Mouse (Mus musculus) layer of hippocampus, adult 9-10 months (tissue): ENCODE measurements around the gene Clpb.

ENCODE experiments used
- DNase-seq: peaks from one replicate; pipeline ENCODE4 v3.0.0; 2022; ENCODE audit warnings: low spot score

The Clpb gene

DNA sequence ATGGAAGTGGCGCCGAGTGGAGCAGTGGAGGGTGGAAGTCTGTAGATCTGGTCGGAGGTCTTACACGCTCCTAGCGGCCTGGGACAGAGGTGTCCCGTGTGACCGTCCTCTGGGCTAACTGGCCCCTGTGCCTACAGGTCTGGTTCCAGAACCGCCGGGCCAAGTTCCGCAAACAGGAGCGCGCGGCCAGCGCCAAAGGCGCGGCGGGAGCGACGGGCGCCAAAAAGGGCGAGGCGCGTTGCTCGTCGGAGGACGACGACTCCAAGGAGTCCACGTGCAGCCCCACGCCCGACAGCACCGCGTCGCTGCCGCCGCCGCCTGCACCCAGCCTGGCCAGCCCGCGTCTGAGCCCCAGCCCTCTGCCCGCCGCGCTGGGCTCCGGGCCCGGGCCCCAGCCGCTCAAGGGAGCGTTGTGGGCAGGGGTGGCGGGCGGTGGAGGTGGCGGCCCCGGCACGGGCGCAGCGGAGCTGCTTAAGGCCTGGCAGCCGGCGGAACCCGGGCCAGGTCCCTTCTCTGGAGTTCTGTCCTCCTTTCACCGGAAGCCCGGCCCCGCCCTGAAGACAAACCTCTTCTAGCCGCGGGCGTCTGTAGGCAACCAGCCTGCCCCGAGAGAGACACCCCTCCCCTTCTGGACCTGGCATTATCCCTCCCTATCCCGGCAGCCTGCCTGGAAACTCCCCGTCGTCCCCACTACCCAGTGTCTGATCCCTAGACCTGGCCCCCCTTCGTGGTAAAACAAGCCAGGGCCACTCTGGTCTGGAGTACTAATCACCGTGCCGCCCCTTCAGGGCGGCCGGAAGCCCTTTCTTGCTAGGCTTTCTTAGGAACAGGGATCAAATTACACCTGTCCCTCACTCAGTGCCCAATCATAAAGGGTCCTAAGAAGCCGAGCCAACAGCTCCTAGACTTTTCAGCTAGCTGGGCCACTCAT, 158.4 kb downstream of the Clpb start:
- no peak for DNase-seq

- DNase-seq = no peak
These were observed 159.7 kb downstream of the Clpb start for GRCm38 (mm10) chr7:101822836-101823757.

DNA sequence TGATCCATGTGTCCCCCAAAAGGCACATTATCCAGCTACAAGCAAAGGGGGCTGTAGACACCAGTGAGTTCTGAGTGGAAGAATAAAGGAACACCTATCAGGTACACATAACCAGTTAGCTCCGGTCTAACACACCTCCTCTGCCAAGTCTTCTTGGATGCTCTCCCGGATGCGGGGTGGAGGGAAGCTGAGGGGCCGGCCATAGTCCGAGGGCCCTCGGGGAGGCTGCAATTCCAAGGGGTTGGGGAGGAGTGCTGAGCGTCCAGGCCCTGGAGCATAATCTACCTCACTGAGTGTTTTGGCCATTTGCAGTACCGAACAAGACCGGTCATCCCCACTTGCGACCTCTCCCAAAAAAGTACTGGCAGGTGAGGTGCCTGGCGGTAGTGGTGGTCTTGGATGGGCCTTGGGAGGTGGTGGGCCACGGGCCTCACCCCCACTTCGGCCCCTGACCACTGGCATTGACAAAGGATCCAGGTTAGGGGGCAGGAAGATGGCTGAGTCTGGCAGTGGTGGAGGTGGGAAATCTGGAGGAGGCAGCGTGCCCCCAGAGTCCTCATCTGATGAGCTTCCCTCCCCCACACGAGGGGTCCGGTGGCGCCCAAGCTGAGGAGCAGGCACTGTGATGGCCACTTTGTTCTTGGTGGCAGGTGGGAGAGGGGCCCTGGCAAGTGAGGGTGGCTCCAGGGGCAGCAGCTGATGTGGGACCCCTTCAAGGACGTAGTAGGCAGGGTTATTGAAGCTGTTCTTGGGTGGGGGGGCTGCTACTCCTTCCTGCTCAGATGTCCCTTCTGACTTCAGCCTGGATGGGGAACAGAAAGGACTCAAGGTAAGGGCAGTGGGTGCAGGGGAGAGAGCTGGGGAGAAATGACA, 160.6 kb downstream of the Clpb start:
- DNase-seq = no peak

DNA sequence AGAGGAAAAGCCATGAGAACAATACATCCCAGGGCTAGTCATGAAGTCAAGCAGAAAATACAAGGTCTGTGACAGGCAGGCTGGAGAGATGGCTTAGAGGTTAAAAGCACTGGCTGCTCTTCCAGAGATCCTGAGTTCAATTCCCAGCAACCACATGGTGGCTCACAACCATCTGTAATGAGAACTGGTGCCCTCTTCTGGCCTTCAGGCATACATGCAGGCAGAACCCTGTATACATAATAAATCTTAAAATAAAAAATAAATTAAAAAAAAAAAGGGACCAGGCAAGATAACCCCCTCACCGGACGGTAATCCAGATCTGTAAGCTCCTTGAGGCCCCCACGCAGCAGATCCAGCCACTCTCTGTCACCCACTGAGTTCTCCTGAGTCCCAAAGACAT, 166.9 kb downstream of the Clpb start:
- DNase-seq = no peak

DNA sequence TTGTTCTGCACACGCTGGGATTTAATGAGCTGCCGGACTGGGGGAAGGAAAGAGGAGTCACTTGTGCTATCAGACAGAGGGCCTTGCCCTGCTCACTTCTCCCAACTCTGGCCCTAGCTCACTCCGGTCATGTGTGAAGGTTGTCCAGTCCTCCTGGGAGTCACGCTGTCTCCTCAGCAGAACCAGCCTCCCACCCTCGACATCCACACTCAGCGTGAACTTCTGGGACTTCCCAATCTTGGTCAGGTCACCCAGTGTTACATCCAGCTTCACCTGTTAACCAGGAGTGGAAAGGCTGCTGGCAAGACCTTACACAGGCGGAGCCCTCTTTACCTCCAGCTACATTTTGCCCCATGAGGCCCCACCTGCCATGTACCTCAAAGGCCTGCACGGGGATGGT, 168.0 kb downstream of the Clpb start:
- no peak for DNase-seq

- no peak for DNase-seq
These were observed 168.9 kb downstream of the Clpb start for GRCm38 (mm10) chr7:101832372-101832771.

GRCm38 (mm10) chr7:101833352-101833751, 169.9 kb downstream of the Clpb start:
- DNase-seq = no peak

GRCm38 (mm10) chr7:101833916-101834584, 170.6 kb downstream of the Clpb start:
- no peak for DNase-seq

GRCm38 (mm10) chr7:101834903-101835302, 171.5 kb downstream of the Clpb start:
- DNase-seq = no peak

- no peak for DNase-seq
These were observed 172.2 kb downstream of the Clpb start for GRCm38 (mm10) chr7:101835457-101836109.

- no peak for DNase-seq
These were observed 173.1 kb downstream of the Clpb start for GRCm38 (mm10) chr7:101836271-101837153.

DNA sequence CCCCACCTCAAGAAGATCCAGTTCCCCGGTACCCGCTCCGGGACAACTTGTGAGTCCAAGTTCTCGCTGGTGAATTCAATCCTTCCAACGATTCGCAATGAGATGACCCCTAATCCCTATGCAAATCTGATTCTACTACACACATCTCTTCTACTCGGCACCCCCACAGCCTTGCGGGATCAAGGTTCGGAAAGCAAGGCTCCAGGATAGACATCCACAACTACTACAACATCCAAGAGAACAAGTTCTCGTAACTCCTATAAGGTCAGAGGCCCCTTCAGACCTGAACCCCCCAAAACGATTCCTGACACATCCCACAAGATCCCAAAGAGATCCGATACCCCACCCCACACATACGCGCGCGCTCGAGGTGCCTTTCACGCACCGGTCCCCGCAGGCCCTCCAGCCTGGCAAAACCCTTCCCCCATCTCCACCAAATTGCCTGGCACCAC, 173.7 kb downstream of the Clpb start:
- no peak for DNase-seq

DNA sequence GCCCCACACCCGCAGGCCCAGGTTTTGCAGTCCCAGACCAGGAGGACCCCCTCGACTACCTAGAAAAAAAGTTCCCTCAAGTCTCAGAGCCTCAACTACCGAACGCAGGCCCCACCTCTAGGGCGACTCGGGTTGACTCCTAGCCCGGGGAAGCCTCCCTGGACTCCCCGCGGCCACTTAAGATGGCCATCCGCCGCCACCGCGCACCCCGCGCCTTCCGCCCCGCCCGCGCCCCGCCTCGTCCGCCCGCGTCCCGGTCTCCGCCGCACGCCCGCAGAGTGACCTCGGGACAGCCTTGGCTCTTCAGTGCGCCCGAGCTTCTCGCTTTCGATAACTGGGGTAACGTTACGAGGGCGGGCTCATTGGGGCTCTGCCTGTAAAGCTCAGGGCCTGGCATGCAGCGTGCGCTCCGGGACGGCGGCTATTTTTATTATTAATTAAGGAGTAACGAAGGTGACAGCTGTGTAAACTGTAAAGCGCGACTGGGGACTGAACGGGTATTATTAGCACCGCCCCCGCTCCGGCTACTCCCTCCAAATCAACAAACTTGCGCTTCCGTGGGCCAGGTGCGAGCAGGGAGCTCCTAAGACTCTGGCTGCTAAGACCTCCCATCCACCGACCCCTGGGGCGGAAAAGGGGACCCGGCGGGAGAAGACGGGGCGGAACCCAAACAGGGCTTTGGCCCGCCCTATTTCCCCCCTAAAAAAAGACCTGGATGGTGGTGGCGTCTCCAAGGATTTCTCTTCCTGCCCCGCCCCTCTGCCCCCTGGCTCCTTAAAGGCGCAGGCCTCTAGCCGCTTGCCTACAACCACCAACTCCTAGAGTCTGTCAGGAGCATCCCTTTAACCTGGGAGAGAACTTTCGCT, 174.4 kb downstream of the Clpb start, which contains the start of gene Inppl1:
Inppl1 (minus strand) TSS at position 624 of the 866 bp plus-strand sequence.
- DNase-seq = no peak

DNA sequence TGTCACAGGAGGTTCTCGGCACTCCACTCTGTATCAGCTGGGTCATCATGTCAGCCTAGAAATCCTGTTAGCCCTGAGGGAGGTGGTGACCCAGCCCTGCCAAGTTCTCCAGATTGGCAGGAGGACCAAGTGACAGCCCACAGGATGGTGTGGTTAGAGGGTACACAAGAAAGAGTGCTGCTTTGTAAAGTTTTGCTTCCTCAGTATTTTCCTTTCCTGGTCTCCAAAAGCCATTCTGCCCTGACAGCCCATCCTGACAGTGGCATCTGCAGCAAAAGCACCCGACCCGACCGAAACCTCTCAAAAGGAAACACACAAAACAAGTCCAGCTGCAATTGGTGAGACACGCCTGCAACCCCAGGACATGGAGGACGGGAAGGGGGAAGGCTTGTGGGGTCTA, 180.8 kb downstream of the Clpb start:
- DNase-seq = no peak
